Mouse (Mus musculus) CH12.LX (cell line): ENCODE measurements around the gene Tatdn2. TPM values are rescaled to one million over a fixed set of nuclear protein-coding genes. Genes with fewer than 3 reads are reported as not detected.

Experiments used
- DNase-seq: peaks from one replicate; pipeline ENCODE4 v3.0.0-alpha.2; 2013; ENCODE audit errors: extremely low read depth
- H3K27ac ChIP-seq: 2 replicates; pipeline ENCODE4 v1.5.1; 2012; ENCODE audit warnings: low read depth, mild to moderate bottlenecking, control low read depth, moderate library complexity; ENCODE audit not compliant: insufficient read depth
- H3K27me3 ChIP-seq: replicated peaks from 2 replicates; pipeline ENCODE3; 2012; ENCODE audit warnings: inconsistent platforms
- H3K36me3 ChIP-seq, 2 experiments: replicated peaks in 1 of 2; 2 replicates each; pipeline versions ENCODE3 to v1.6.1; 2012; ENCODE audit warnings: inconsistent platforms in 1 of 2, low read length in 1 of 2, mild to moderate bottlenecking in 1 of 2, mixed read lengths in 1 of 2, moderate library complexity in 1 of 2; ENCODE audit not compliant: control insufficient read depth in 1 of 2, insufficient read depth in 1 of 2
- H3K4me1 ChIP-seq, 2 experiments: 2 replicates each; pipeline ENCODE4 v1.6.1; 2012; ENCODE audit warnings: inconsistent platforms in 1 of 2, moderate library complexity in 1 of 2; ENCODE audit not compliant: insufficient read depth in 2 of 2, control insufficient read depth in 1 of 2
- H3K4me2 ChIP-seq: 2 replicates; pipeline ENCODE4 v1.6.1; 2012; ENCODE audit warnings: low read depth, mild to moderate bottlenecking, control low read depth; ENCODE audit not compliant: poor library complexity, insufficient read depth, severe bottlenecking
- H3K4me3 ChIP-seq, 3 experiments: fragments of 150-350 bp in 1 of 3; sonication (generic) in 1 of 3; replicated peaks in 1 of 3; 2 replicates each; pipeline versions ENCODE3 to v1.5.1; 2011 to 2012; ENCODE audit warnings: low read depth in 2 of 3, low read length in 2 of 3, mild to moderate bottlenecking in 2 of 3, moderate library complexity in 2 of 3, control low read depth in 1 of 3, improper control_type of control experiment in 1 of 3, inconsistent platforms in 1 of 3, mixed read lengths in 1 of 3; ENCODE audit not compliant: poor library complexity in 1 of 3
- H3K79me2 ChIP-seq: replicated peaks from 2 replicates; pipeline ENCODE4 v1.6.1; 2012; ENCODE audit warnings: mild to moderate bottlenecking, moderate library complexity; ENCODE audit not compliant: control insufficient read depth, poor library complexity, insufficient read depth, severe bottlenecking; ENCODE audit errors: extremely low read depth
- H3K9ac ChIP-seq: 2 replicates; pipeline ENCODE4 v1.6.1; 2012; ENCODE audit warnings: low read depth, mild to moderate bottlenecking, control low read depth, moderate library complexity; ENCODE audit not compliant: insufficient read depth
- H3K9me3 ChIP-seq: replicated peaks from 2 replicates; pipeline ENCODE3; 2012; ENCODE audit warnings: low read length, inconsistent platforms, mixed read lengths
- IRF4 ChIP-seq: IDR thresholded peaks from 2 replicates; pipeline ENCODE4 v1.6.1; 2014; ENCODE audit warnings: low read depth, mild to moderate bottlenecking, inconsistent platforms, low read length, improper control_type of control experiment
- JUN ChIP-seq: IDR thresholded peaks from 2 replicates; pipeline ENCODE4 v1.6.1; 2011; ENCODE audit warnings: low read depth, mild to moderate bottlenecking, low read length, improper control_type of control experiment, moderate library complexity; ENCODE audit not compliant: insufficient read depth
- KAT2A ChIP-seq: IDR thresholded peaks from 2 replicates; pipeline ENCODE4 v1.6.1; 2012; ENCODE audit warnings: low read length, improper control_type of control experiment, inconsistent platforms; ENCODE audit not compliant: insufficient replicate concordance
- MAFK ChIP-seq: IDR thresholded peaks from 2 replicates; pipeline ENCODE4 v1.6.1; 2011; ENCODE audit warnings: low read length, improper control_type of control experiment; ENCODE audit not compliant: insufficient replicate concordance
- MAX ChIP-seq: IDR thresholded peaks from 2 replicates; pipeline ENCODE4 v1.6.1; 2011; ENCODE audit warnings: low read length, improper control_type of control experiment
- MAZ ChIP-seq: IDR thresholded peaks from 2 replicates; pipeline ENCODE4 v1.6.1; 2012; ENCODE audit warnings: low read depth, mild to moderate bottlenecking, inconsistent platforms, low read length, improper control_type of control experiment, moderate library complexity
- MEF2A ChIP-seq: IDR thresholded peaks from 2 replicates; pipeline ENCODE4 v1.6.1; 2014; ENCODE audit warnings: low read depth, mild to moderate bottlenecking, inconsistent platforms, low read length, improper control_type of control experiment, borderline replicate concordance
- MXI1 ChIP-seq: IDR thresholded peaks from 2 replicates; pipeline ENCODE4 v1.6.1; 2011; ENCODE audit warnings: mild to moderate bottlenecking, low read depth, low read length, improper control_type of control experiment
- MYC ChIP-seq: IDR thresholded peaks from 2 replicates; pipeline ENCODE4 v1.6.1; 2011; ENCODE audit warnings: low read depth, mild to moderate bottlenecking, improper control_type of control experiment, low read length
- NRF1 ChIP-seq: IDR thresholded peaks from 2 replicates; pipeline ENCODE4 v1.6.1; 2014; ENCODE audit warnings: low read depth, mild to moderate bottlenecking, inconsistent platforms, low read length, improper control_type of control experiment, moderate library complexity
- POLR2AphosphoS2 ChIP-seq: IDR thresholded peaks from 2 replicates; pipeline ENCODE4 v1.6.1; 2011; ENCODE audit warnings: low read depth, low read length, improper control_type of control experiment
- TBP ChIP-seq: conservative IDR thresholded peaks from 2 replicates; pipeline ENCODE4 v1.6.1; 2011; ENCODE audit warnings: low read depth, low read length, improper control_type of control experiment
- TCF12 ChIP-seq: IDR thresholded peaks from 2 replicates; pipeline ENCODE4 v1.6.1; 2014; ENCODE audit warnings: low read depth, mild to moderate bottlenecking, inconsistent platforms, low read length, improper control_type of control experiment
- UBTF ChIP-seq: IDR thresholded peaks from 2 replicates; pipeline ENCODE4 v1.6.1; 2012; ENCODE audit warnings: low read depth, mild to moderate bottlenecking, inconsistent platforms, low read length, improper control_type of control experiment, moderate library complexity
- dilution Hi-C: fragments of 300-500 bp; cut with MboI; formaldehyde crosslinking; loops from 2 replicates; pipeline ENCODE4 v1.14.3; 2020; ENCODE audit warnings: low sequenced_read_pairs; ENCODE audit not compliant: extremely low pct_unique_long_range_greater_than_20kb, extremely low pct_ligation_motif_present
- in situ Hi-C: fragments of 300-500 bp; cut with MboI; formaldehyde crosslinking; loops from 3 replicates; pipeline ENCODE4 v1.14.3; 2019; ENCODE audit warnings: low sequenced_read_pairs, low pct_ligation_motif_present, low pct_unique_long_range_greater_than_20kb, mixed read lengths
- polyA plus RNA-seq: library from polyadenylated mRNA; unstranded; fragments of >175 nt; gene quantifications from 2 replicates; pipeline ENCODE4 v1.2.1, GENCODE M21; 2012; ENCODE audit warnings: low read depth; ENCODE audit not compliant: insufficient read length
- total RNA-seq, 2 experiments: library from RNA; depleted of rRNA; stranded (reverse); fragments of 300-350 nt in 1 of 2; fragments of >200 nt in 1 of 2; gene quantifications; 2 replicates each; pipeline ENCODE4 v1.2.3; 2012 to 2014

The Tatdn2 gene
- total and polyA plus RNA-seq, 3 experiments = 35.1 to 58.0 (median 35.5) TPM

GRCm38 (mm10) chr6:113656847-113657246 is 40.0 kb upstream of the Tatdn2 start:
- Histone ChIP-seq H3K9ac (no peak overlapping the region), H3K27ac (peak overlapping the region; percentile 63), H3K79me2 (peaks cover 39% of the 10 kb centered on the region), H3K36me3 (peaks cover 29 to 52% of the 10 kb centered on the region in 2 experiments), H3K4me2 (no peak overlapping the region), H3K27me3 (no peaks in the 10 kb centered on the region), H3K4me3 (no peak overlapping the region), H3K4me1 (peaks cover 22 to 66% of the 10 kb centered on the region in 2 experiments), H3K9me3 (peaks cover 4% of the 10 kb centered on the region)
- DNase-seq = no peak
- no peak for TF ChIP-seq MYC
- no peak for TF ChIP-seq MAFK
- no peak for TF ChIP-seq TCF12
- TF ChIP-seq MEF2A = no peak
- no peak for TF ChIP-seq POLR2AphosphoS2
- TF ChIP-seq MAZ = no peak
- TF ChIP-seq MXI1 = no peak
- in situ Hi-C loops = no loop called here
- dilution Hi-C loops = no loop called here

GRCm38 (mm10) chr6:113658226-113658625 is 38.6 kb upstream of the Tatdn2 start:
- peaks cover 25 to 47% of the 10 kb centered on the region in 2 experiments for H3K36me3 ChIP-seq
- peak overlapping the region; percentile 46 for H3K4me2 ChIP-seq
- peaks cover 31 to 69% of the 10 kb centered on the region in 2 experiments for H3K4me1 ChIP-seq
- in situ Hi-C loops = no loop called here
- dilution Hi-C loops = no loop called here
- H3K9ac ChIP-seq = no peak overlapping the region
- no peak for TF ChIP-seq NRF1
- TF ChIP-seq IRF4 = no peak
- TF ChIP-seq UBTF = no peak
- no peak for TF ChIP-seq JUN
- TF ChIP-seq MAZ = no peak
- TF ChIP-seq POLR2AphosphoS2 = no peak
- TF ChIP-seq TBP = no peak
- TF ChIP-seq MEF2A = no peak
- TF ChIP-seq MAX = no peak
- no peak for TF ChIP-seq KAT2A
- no peaks in the 10 kb centered on the region for H3K27me3 ChIP-seq
- no peak for DNase-seq
- no peak overlapping the region for H3K4me3 ChIP-seq
- peak overlapping the region; percentile 76 for H3K27ac ChIP-seq
- H3K9me3 ChIP-seq = peaks cover 9% of the 10 kb centered on the region
- peaks cover 46% of the 10 kb centered on the region for H3K79me2 ChIP-seq
